Mouse (Mus musculus) stomach, postnatal 0 days (tissue): ENCODE measurements around the gene Eps8.

Experiments
- CTCF ChIP-seq: IDR thresholded peaks from 2 replicates; pipeline ENCODE4 v1.5.1; 2016; ENCODE audit warnings: antibody characterized with exemption, low read depth, mild to moderate bottlenecking, moderate library complexity
- EP300 ChIP-seq: optimal IDR thresholded peaks from 2 replicates; pipeline ENCODE3; 2016; ENCODE audit warnings: antibody characterized with exemption

GRCm38 (mm10) chr6:137688506-137689105 lies 33.9 kb upstream of the Eps8 start:
- TF ChIP-seq CTCF (no peak), EP300 (no peak)
